Mouse (Mus musculus): ENCODE data around the gene Shpk. TPM values are rescaled to one million over a fixed set of nuclear protein-coding genes. Genes with fewer than 3 reads are reported as not detected.

The Shpk gene
- polyA plus RNA-seq (2015; fragmentation: Illumina TruSeq; extraction: RNeasy Lipid Tissue Mini Kit (QIAGEN cat#74804); ENCODE audit: low read depth, low replicate concordance) = 3.3 TPM

GRCm38 (mm10) chr11:73199230-73199712 lies at the start of gene Shpk:
TSS of gene Shpk (plus strand) at chr11:73199460.

DNA sequence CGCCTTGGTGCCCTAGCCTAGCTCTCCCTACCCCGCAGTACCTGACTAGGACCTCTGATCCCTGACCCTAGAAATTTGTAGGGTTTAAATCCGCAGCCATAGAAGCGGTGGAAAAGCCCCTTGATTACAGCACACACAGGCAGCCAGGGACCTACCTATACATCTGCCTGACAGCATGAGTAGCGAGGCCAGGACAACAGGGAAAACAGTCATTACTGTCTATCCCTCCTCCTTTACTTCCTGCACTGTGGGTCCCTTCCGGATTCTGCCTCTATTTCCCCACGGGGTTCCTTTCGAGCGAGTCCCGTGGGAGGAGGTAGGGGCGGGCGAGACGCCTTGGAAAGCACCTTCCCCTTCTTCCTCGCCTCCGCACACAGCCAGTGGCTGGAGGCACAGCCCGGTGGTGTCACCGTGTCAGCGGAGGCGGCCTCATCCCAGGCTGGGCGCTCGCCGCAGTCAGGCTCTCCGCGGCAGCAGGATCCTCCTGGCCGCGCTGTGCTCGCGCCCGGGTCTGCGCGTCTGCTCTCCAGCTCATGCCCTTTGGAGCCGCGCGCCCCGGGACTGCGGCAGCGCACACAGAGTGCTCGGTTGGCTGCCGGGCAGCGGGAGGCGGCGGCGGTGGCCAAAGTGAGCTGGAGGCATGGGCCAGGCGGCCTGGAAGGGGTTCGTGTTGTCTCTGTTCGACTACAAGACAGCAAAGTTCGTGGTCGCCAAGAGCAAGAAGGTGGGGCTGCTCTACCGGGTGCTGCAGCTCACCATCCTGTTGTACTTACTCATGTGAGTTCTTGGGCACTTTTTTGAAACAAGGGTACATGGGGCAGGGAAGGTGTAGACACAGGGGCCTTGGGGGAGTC lies 39.1 kb upstream of the Shpk start, which contains the start of gene P2rx5:
P2rx5 (plus strand) TSS at position 465 of the 854 bp plus-strand sequence.

DNA sequence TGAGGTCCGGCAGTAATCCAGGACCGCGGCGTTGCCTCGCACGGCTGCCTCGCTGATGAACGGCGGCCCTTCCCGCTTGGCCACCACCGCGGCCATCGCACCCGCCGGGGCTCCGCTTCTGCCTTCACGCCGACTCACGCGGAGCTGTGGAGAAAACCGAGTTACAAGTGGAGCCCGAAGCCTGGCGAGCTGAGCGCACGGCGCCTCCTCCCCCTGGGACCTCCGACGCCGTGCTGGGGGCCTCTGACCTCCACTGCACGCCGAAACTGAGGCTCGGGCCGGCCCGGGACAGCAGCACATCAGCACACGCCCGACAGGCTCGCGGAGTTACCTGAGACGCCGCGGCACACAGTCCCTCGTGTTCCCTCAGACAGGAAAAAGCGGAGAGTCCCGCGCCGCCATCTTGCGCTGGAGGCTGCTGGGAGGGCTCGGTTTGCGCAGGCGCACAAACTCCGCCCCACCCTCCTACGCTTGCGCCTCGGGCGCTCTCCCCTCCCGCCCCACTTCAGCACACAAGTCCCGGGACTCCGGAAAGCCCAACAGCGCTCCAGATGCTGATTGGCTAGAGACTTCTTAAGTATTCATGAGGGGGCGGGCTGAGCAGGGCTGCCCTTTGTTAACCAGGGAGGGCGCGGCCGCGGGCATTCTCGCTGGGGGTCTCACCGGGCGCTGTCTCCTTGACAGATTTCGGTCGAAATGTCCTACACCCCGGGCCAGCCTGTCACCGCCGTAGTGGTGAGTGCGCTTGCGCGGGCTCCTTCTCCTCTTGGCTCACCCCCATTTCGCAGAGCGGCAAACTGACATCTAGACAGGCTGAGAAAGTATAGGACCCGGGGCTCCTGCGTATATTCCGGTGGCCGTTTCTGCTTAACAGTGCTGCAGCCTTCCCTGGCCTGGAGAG lies 22.4 kb upstream of the Shpk start, which contains the start of the genes Emc6 and Tax1bp3:
Emc6 (minus strand) TSS at position 430 of the 901 bp plus-strand sequence.
Tax1bp3 (plus strand) TSS at position 476 of the 901 bp plus-strand sequence.

DNA sequence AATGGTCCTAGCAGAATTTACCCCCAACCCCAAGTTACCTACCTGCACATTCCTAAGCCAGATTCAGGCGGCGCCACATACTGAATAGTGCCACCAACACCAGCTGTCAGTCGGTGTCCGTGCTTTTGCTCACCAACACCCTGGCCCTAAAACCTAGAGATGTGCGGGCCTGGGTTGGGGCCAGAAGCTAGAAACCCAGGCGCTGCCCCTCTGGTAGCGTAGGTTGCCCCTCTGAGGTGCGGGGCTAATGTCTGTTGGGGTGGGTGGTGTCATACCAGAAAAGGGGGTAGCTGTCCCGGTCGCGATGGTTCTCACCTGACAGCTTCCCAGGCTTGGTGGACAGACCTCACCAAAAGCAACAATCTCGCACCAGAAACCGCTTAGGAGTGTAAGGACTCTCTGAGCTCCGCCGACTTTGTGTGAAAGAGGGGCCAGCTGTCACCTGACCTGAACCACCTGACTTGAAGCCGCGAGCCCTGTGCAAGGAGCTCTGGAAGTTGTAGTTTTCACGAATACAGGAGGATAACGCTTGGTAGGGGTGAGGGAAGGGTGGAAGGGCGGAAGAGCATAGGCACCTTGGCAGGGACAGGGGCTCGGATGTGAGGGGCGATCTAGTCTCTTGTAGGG lies 544 bp upstream of the Shpk start, which contains the start of gene Ctns:
Ctns (minus strand) TSS at position 440 of the 627 bp plus-strand sequence.

DNA sequence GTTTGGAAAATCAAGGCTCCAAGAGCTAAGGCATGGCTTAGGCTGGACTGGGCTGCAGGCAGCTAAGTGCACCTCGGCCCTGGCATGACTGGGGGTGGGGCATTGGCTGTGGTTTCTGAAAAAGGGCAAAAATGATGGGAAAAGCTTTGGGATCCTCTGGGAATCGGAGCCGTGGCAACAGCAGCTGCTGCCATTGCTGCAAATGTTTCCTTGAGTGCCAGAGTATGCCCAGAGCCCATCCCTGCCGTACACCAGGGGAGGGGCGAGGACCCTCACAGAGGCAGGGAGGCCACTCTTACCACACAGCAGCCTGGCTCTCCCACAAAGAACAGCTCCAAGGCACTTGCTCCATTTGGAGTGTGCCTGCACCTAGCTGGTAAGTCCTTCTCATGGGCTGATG lies 34.7 kb downstream of the Shpk start, which contains the start of gene Trpv1:
Trpv1 (plus strand) TSS at position 301 of the 400 bp plus-strand sequence.

GRCm38 (mm10) chr11:73267267-73267666 lies 68.0 kb downstream of the Shpk start, which contains the start of gene Trpv3:
TSS of gene Trpv3 (plus strand) at chr11:73267388.

Other genes with a start within 250 kb of the Shpk start
- 6.2 TPM for gene Atp2a3, start 238.3 kb upstream of the Shpk start, polyA plus RNA-seq (2015; fragmentation: Illumina TruSeq; extraction: RNeasy Lipid Tissue Mini Kit (QIAGEN cat#74804); ENCODE audit: low read depth, low replicate concordance)
- 0.18 TPM for gene P2rx1, start 200.4 kb upstream of the Shpk start, polyA plus RNA-seq (2015; fragmentation: Illumina TruSeq; extraction: RNeasy Lipid Tissue Mini Kit (QIAGEN cat#74804); ENCODE audit: low read depth, low replicate concordance)
- gene Camkk1, start 180.5 kb upstream of the Shpk start, polyA plus RNA-seq (2015; fragmentation: Illumina TruSeq; extraction: RNeasy Lipid Tissue Mini Kit (QIAGEN cat#74804); ENCODE audit: low read depth, low replicate concordance) = 90.5 TPM
- gene Ncbp3, start 151.7 kb upstream of the Shpk start, polyA plus RNA-seq (2015; fragmentation: Illumina TruSeq; extraction: RNeasy Lipid Tissue Mini Kit (QIAGEN cat#74804); ENCODE audit: low read depth, low replicate concordance) = 4.7 TPM
- 0.22 TPM for gene Itgae, start 108.9 kb upstream of the Shpk start, polyA plus RNA-seq (2015; fragmentation: Illumina TruSeq; extraction: RNeasy Lipid Tissue Mini Kit (QIAGEN cat#74804); ENCODE audit: low read depth, low replicate concordance)
- gene Haspin, start 61.2 kb upstream of the Shpk start, polyA plus RNA-seq (2015; fragmentation: Illumina TruSeq; extraction: RNeasy Lipid Tissue Mini Kit (QIAGEN cat#74804); ENCODE audit: low read depth, low replicate concordance) = 0.15 TPM
- 1.4 TPM for gene P2rx5, start 39.0 kb upstream of the Shpk start, polyA plus RNA-seq (2015; fragmentation: Illumina TruSeq; extraction: RNeasy Lipid Tissue Mini Kit (QIAGEN cat#74804); ENCODE audit: low read depth, low replicate concordance)
- 66.8 TPM for gene Emc6, start 22.4 kb upstream of the Shpk start, polyA plus RNA-seq (2015; fragmentation: Illumina TruSeq; extraction: RNeasy Lipid Tissue Mini Kit (QIAGEN cat#74804); ENCODE audit: low read depth, low replicate concordance)
- 17.3 TPM for gene Tax1bp3, start 22.4 kb upstream of the Shpk start, polyA plus RNA-seq (2015; fragmentation: Illumina TruSeq; extraction: RNeasy Lipid Tissue Mini Kit (QIAGEN cat#74804); ENCODE audit: low read depth, low replicate concordance)
- 14.1 TPM for gene Ctns, start 418 bp upstream of the Shpk start, polyA plus RNA-seq (2015; fragmentation: Illumina TruSeq; extraction: RNeasy Lipid Tissue Mini Kit (QIAGEN cat#74804); ENCODE audit: low read depth, low replicate concordance)
- 0.21 TPM for gene Trpv1, start 34.8 kb downstream of the Shpk start, polyA plus RNA-seq (2015; fragmentation: Illumina TruSeq; extraction: RNeasy Lipid Tissue Mini Kit (QIAGEN cat#74804); ENCODE audit: low read depth, low replicate concordance)
- 0.49 TPM for gene Trpv3, start 67.9 kb downstream of the Shpk start, polyA plus RNA-seq (2015; fragmentation: Illumina TruSeq; extraction: RNeasy Lipid Tissue Mini Kit (QIAGEN cat#74804); ENCODE audit: low read depth, low replicate concordance)
- 53.5 TPM for gene Aspa, start 130.1 kb downstream of the Shpk start, polyA plus RNA-seq (2015; fragmentation: Illumina TruSeq; extraction: RNeasy Lipid Tissue Mini Kit (QIAGEN cat#74804); ENCODE audit: low read depth, low replicate concordance)
- gene Gm49340, start 130.3 kb downstream of the Shpk start, polyA plus RNA-seq (2015; fragmentation: Illumina TruSeq; extraction: RNeasy Lipid Tissue Mini Kit (QIAGEN cat#74804); ENCODE audit: low read depth, low replicate concordance) = not detected
- not detected for gene Spata22, start 130.3 kb downstream of the Shpk start, polyA plus RNA-seq (2015; fragmentation: Illumina TruSeq; extraction: RNeasy Lipid Tissue Mini Kit (QIAGEN cat#74804); ENCODE audit: low read depth, low replicate concordance)
- not detected for gene Olfr20, start 151.3 kb downstream of the Shpk start, polyA plus RNA-seq (2015; fragmentation: Illumina TruSeq; extraction: RNeasy Lipid Tissue Mini Kit (QIAGEN cat#74804); ENCODE audit: low read depth, low replicate concordance)
- gene Olfr376, start 171.8 kb downstream of the Shpk start, polyA plus RNA-seq (2015; fragmentation: Illumina TruSeq; extraction: RNeasy Lipid Tissue Mini Kit (QIAGEN cat#74804); ENCODE audit: low read depth, low replicate concordance) = not detected
- gene Olfr1, start 200.2 kb downstream of the Shpk start, polyA plus RNA-seq (2015; fragmentation: Illumina TruSeq; extraction: RNeasy Lipid Tissue Mini Kit (QIAGEN cat#74804); ENCODE audit: low read depth, low replicate concordance) = not detected
- gene Olfr378, start 229.0 kb downstream of the Shpk start, polyA plus RNA-seq (2015; fragmentation: Illumina TruSeq; extraction: RNeasy Lipid Tissue Mini Kit (QIAGEN cat#74804); ENCODE audit: low read depth, low replicate concordance) = not detected

Data from brain, adult 10 weeks (tissue).